Comparison of ENCODE assay signal across 8 mouse cellular contexts in genomic region chr4:134307367-134308072, GRCm38 (mm10). TPM values are rescaled to one million over a fixed set of nuclear protein-coding genes. Genes with fewer than 3 reads are reported as not detected.
DNase-seq lines count a peak whose midpoint lies in the region; ATAC-seq and TF ChIP-seq lines count a peak whose summit lies in the region.

No protein-coding gene starts in this region.

- peak; percentile 42; the same call in 1 of the 2 replicates for TF ChIP-seq CTCF in bone marrow, adult 2 months (IDR thresholded peaks at IDR 0.05; ENCODE audit: control insufficient read depth, insufficient read depth, low read length)
- TF ChIP-seq CTCF in gastrocnemius, adult 2 months (IDR thresholded peaks at IDR 0.05): peak; percentile 54
- peak; percentile 77 for TF ChIP-seq CTCF in lung, postnatal 0 days (IDR thresholded peaks at IDR 0.05)

- no peaks in the 10 kb centered on the region for H3K27me3 ChIP-seq in hindbrain, embryonic 15.5 days
- no peaks in the 10 kb centered on the region for H3K27me3 ChIP-seq in lung, postnatal 0 days (replicated peaks; ENCODE audit: insufficient read depth, low read length)

- peak overlapping the region; percentile 34 for H3K4me2 ChIP-seq in hindbrain, embryonic 15.5 days
- peak overlapping the region; percentile 36 for H3K4me2 ChIP-seq in lung, postnatal 0 days (replicated peaks; ENCODE audit: low read depth, low read length)

- H3K4me3 ChIP-seq in bone marrow, adult 2 months (replicated peaks; ENCODE audit: control insufficient read depth, low read depth, low read length): no peak overlapping the region
- H3K4me3 ChIP-seq in gastrocnemius, adult 2 months: peak overlapping the region; percentile 60
- no peak overlapping the region for H3K4me3 ChIP-seq in hindbrain, embryonic 15.5 days
- H3K4me3 ChIP-seq in lung, postnatal 0 days (ENCODE audit: low read depth, low read length): no peak overlapping the region

- H3K27ac ChIP-seq in bone marrow, adult 2 months (ENCODE audit: control insufficient read depth, insufficient read depth, low read depth, low read length, poor library complexity): no peak overlapping the region
- peak overlapping the region; percentile 97 for H3K27ac ChIP-seq in gastrocnemius, adult 2 months
- H3K27ac ChIP-seq in hindbrain, embryonic 15.5 days (replicated peaks): no peak overlapping the region
- peak overlapping the region; percentile 39 for H3K27ac ChIP-seq in lung, postnatal 0 days (ENCODE audit: low read length)

- no peak for TF ChIP-seq POLR2A in bone marrow, adult 2 months (IDR thresholded peaks at IDR 0.05; ENCODE audit: borderline replicate concordance, control insufficient read depth, low read depth, low read length)

- DNase-seq in 3T3-L1 (ENCODE audit: low read depth, low spot score): peak; percentile 42
- peak; percentile 94 for DNase-seq in gastrocnemius, adult 2 months
- peak; percentile 46 to 57 for DNase-seq in layer of hippocampus, postnatal 25 days (ENCODE audit: extremely low spot score in 1 of 2, low spot score in 1 of 2)
- DNase-seq in lung, postnatal 0 days (ENCODE audit: low spot score): peak; percentile 93
- peak; percentile 15 for DNase-seq in ovary, postnatal 10 days (ENCODE audit: low spot score)
- DNase-seq in urinary bladder, adult 2 months (ENCODE audit: low spot score): peak; percentile 39

- H3K36me3 ChIP-seq in hindbrain, embryonic 15.5 days: no peaks in the 10 kb centered on the region
- H3K36me3 ChIP-seq in lung, postnatal 0 days (ENCODE audit: insufficient read depth, low read length): no peaks in the 10 kb centered on the region

- no peak; the same call in 1 of the 2 replicates for TF ChIP-seq EP300 in lung, postnatal 0 days (IDR thresholded peaks at IDR 0.05)

- H3K4me1 ChIP-seq in bone marrow, adult 2 months (ENCODE audit: control insufficient read depth, insufficient read depth, low read length): peaks cover 1% of the 10 kb centered on the region; the same call in 1 of the 2 replicates
- H3K4me1 ChIP-seq in hindbrain, embryonic 15.5 days (replicated peaks): peaks cover 6% of the 10 kb centered on the region
- H3K4me1 ChIP-seq in lung, postnatal 0 days (ENCODE audit: insufficient read depth, low read depth, low read length): peaks cover 4% of the 10 kb centered on the region; the same call in 1 of the 2 replicates

- peak; percentile 54; the same call in 1 of the 2 replicates for ATAC-seq in hindbrain, embryonic 15.5 days (ENCODE audit: low FRiP score, low read depth)
- peak; percentile 95 for ATAC-seq in lung, postnatal 0 days

- no peaks in the 10 kb centered on the region for H3K9me3 ChIP-seq in hindbrain, embryonic 15.5 days
- no peaks in the 10 kb centered on the region for H3K9me3 ChIP-seq in lung, postnatal 0 days (ENCODE audit: low read length)

- intact Hi-C loops in gastrocnemius, adult 2 months (cut with DNase I): no loop called here

- H3K9ac ChIP-seq in hindbrain, embryonic 15.5 days: no peak overlapping the region
- no peak overlapping the region for H3K9ac ChIP-seq in lung, postnatal 0 days (replicated peaks; ENCODE audit: low read depth)

- WGBS in bone marrow, adult 2 months: 11% methylated on average over 12 of the region's 12 CpGs
- WGBS in hindbrain, embryonic 15.5 days: 12% methylated on average over 12 of the region's 12 CpGs
- WGBS in lung, postnatal 0 days: 5% methylated on average over 7 of the region's 12 CpGs

RNA-seq across cellular contexts. Expression of gene Trim63, which starts 7.4 kb away (rescaled TPM):
- 1.1 TPM in 1 of 2 replicates, not detected in the other for polyA plus RNA-seq in bone marrow, adult 2 months (2011; ENCODE audit: insufficient read depth, insufficient read length, low replicate concordance, missing spikeins)
- total RNA-seq in gastrocnemius, adult 2 months (2021): 100 to 1,000 TPM; 250 to 325 TPM
- 0.41 and 0.56 TPM in 2 replicates for polyA plus RNA-seq in hindbrain, embryonic 15.5 days (2015; fragmentation: Nextera tagmentation; extraction: Ambion mirVana)
- total RNA-seq in layer of hippocampus, postnatal 25 days (2021): not detected
- polyA plus RNA-seq in lung, postnatal 0 days (2015; fragmentation: Nextera tagmentation; extraction: Ambion mirVana): 0.75 and 1.3 TPM in 2 replicates
- polyA plus RNA-seq in urinary bladder, adult 2 months (2012; rRNA removed): 0.04 and 0.12 TPM in 2 replicates

RNA-seq across cellular contexts. Expression of gene Pdik1l, which starts 19.8 kb away (rescaled TPM):
- polyA plus RNA-seq in bone marrow, adult 2 months (2011; ENCODE audit: insufficient read depth, insufficient read length, low replicate concordance, missing spikeins): 4.9 and 5.2 TPM in 2 replicates
- total RNA-seq in gastrocnemius, adult 2 months (2021): 1 to 10 TPM; 3.2 TPM
- 35.7 and 36.6 TPM in 2 replicates for polyA plus RNA-seq in hindbrain, embryonic 15.5 days (2015; fragmentation: Nextera tagmentation; extraction: Ambion mirVana)
- total RNA-seq in layer of hippocampus, postnatal 25 days (2021): 10 to 100 TPM; 15.2 to 16.7 TPM
- 9.9 and 10.0 TPM in 2 replicates for polyA plus RNA-seq in lung, postnatal 0 days (2015; fragmentation: Nextera tagmentation; extraction: Ambion mirVana)
- polyA plus RNA-seq in urinary bladder, adult 2 months (2012; rRNA removed): 5.8 and 7.5 TPM in 2 replicates

RNA-seq across cellular contexts. Expression of gene Slc30a2, which starts 35.5 kb away (rescaled TPM):
- 4.0 TPM in 1 of 2 replicates, not detected in the other for polyA plus RNA-seq in bone marrow, adult 2 months (2011; ENCODE audit: insufficient read depth, insufficient read length, low replicate concordance, missing spikeins)
- total RNA-seq in gastrocnemius, adult 2 months (2021): 10 to 100 TPM in 1 of 2 experiments, 1 to 10 TPM in 1; 4.4 to 25.8 TPM
- polyA plus RNA-seq in hindbrain, embryonic 15.5 days (2015; fragmentation: Nextera tagmentation; extraction: Ambion mirVana): 0.16 and 0.33 TPM in 2 replicates
- total RNA-seq in layer of hippocampus, postnatal 25 days (2021): under 1 TPM in 1 of 2 experiments, not detected in 1; 0.12 TPM
- 0.79 and 1.1 TPM in 2 replicates for polyA plus RNA-seq in lung, postnatal 0 days (2015; fragmentation: Nextera tagmentation; extraction: Ambion mirVana)
- polyA plus RNA-seq in urinary bladder, adult 2 months (2012; rRNA removed): 0.06 and 0.08 TPM in 2 replicates

RNA-seq across cellular contexts. Expression of gene Grrp1, which starts 53.6 kb away (rescaled TPM):
- polyA plus RNA-seq in bone marrow, adult 2 months (2011; ENCODE audit: insufficient read depth, insufficient read length, low replicate concordance, missing spikeins): 5.2 and 7.5 TPM in 2 replicates
- total RNA-seq in gastrocnemius, adult 2 months (2021): 1 to 10 TPM; 1.7 to 3.1 TPM
- 16.8 and 18.9 TPM in 2 replicates for polyA plus RNA-seq in hindbrain, embryonic 15.5 days (2015; fragmentation: Nextera tagmentation; extraction: Ambion mirVana)
- 1 to 10 TPM; 3.0 to 3.9 TPM for total RNA-seq in layer of hippocampus, postnatal 25 days (2021)
- polyA plus RNA-seq in lung, postnatal 0 days (2015; fragmentation: Nextera tagmentation; extraction: Ambion mirVana): 23.6 and 24.5 TPM in 2 replicates
- polyA plus RNA-seq in urinary bladder, adult 2 months (2012; rRNA removed): 13.7 TPM in 2 replicates

Comparison
In these comparisons a context has a peak if more than half of its experiments do, and no peak if none do; other contexts are left out.
1. DNase-seq: peak in every context shown above with its lines; median percentile 94 in gastrocnemius, adult 2 months; 93 in lung, postnatal 0 days; 52 in layer of hippocampus, postnatal 25 days; 42 in 3T3-L1; 39 in urinary bladder, adult 2 months; 15 in ovary, postnatal 10 days.
2. H3K27ac ChIP-seq: peak in gastrocnemius, adult 2 months (single experiment) and lung, postnatal 0 days (single experiment); none in bone marrow, adult 2 months (single experiment) and hindbrain, embryonic 15.5 days (single experiment).
3. Peak in every context shown above with its lines, with median percentiles within 50 percentile points of each other: CTCF ChIP-seq.